Comparison of ENCODE assay signal across 8 mouse cellular contexts in genomic region chr5:123144746-123145590, GRCm38 (mm10). TPM values are rescaled to one million over a fixed set of nuclear protein-coding genes. Genes with fewer than 3 reads are reported as not detected.
DNase-seq lines count a peak whose midpoint lies in the region; ATAC-seq and TF ChIP-seq lines count a peak whose summit lies in the region.

No protein-coding gene starts in this region.

- peak overlapping the region; percentile 37 for H3K9ac ChIP-seq in hindbrain, postnatal 0 days (replicated peaks; ENCODE audit: low read length)

- no peak overlapping the region for H3K27ac ChIP-seq in kidney, adult 2 months (ENCODE audit: insufficient read depth, low read depth, low read length)
- H3K27ac ChIP-seq in hindbrain, postnatal 0 days: no peak overlapping the region
- peak overlapping the region; percentile 100 for H3K27ac ChIP-seq in midbrain, embryonic 10.5 days (replicated peaks)

- TF ChIP-seq POLR2A in kidney, adult 2 months (IDR thresholded peaks at IDR 0.05; ENCODE audit: low read depth, low read length): no peak

- no peak for DNase-seq in kidney, adult 2 months
- DNase-seq in kidney, adult 8-10 months: no peak
- DNase-seq in brain, adult 2 months (ENCODE audit: low read depth, low spot score): peak; percentile 46
- DNase-seq in hindbrain, postnatal 0 days (ENCODE audit: low spot score): no peak
- DNase-seq in midbrain, embryonic 10.5 days (ENCODE audit: low spot score): no peak
- DNase-seq in right cerebral cortex, adult 2 months (ENCODE audit: low spot score in 2 of 2): no peak
- DNase-seq in embryo, embryonic 10.5 days (ENCODE audit: low spot score): no peak
- no peak for DNase-seq in adrenal gland, postnatal 4 days (ENCODE audit: low spot score in 2 of 2)

- no peak for TF ChIP-seq CTCF in kidney, adult 2 months (conservative IDR thresholded peaks at IDR 0.05; ENCODE audit: insufficient read depth, insufficient read length, low read depth, low read length)
- TF ChIP-seq CTCF in hindbrain, postnatal 0 days (IDR thresholded peaks at IDR 0.05; ENCODE audit: low read depth): no peak

- H3K36me3 ChIP-seq in kidney, adult 2 months (ENCODE audit: control insufficient read depth, insufficient read depth, low read length): no peaks in the 10 kb centered on the region; the same call in 1 of the 2 replicates
- peaks cover 26% of the 10 kb centered on the region; the same call in 1 of the 2 replicates for H3K36me3 ChIP-seq in hindbrain, postnatal 0 days (ENCODE audit: insufficient read depth, low read length)
- H3K36me3 ChIP-seq in midbrain, embryonic 10.5 days: peaks cover 58% of the 10 kb centered on the region

- H3K9me3 ChIP-seq in hindbrain, postnatal 0 days (ENCODE audit: low read length): no peaks in the 10 kb centered on the region
- no peaks in the 10 kb centered on the region for H3K9me3 ChIP-seq in midbrain, embryonic 10.5 days (replicated peaks)

- peaks cover 12% of the 10 kb centered on the region; the same call in 1 of the 2 replicates for H3K4me1 ChIP-seq in kidney, adult 2 months (ENCODE audit: control insufficient read depth, insufficient read depth, low read length)
- peaks cover 15% of the 10 kb centered on the region; the same call in 1 of the 2 replicates for H3K4me1 ChIP-seq in hindbrain, postnatal 0 days (ENCODE audit: insufficient read depth, low read length)
- peaks cover 73% of the 10 kb centered on the region for H3K4me1 ChIP-seq in midbrain, embryonic 10.5 days

- 44% methylated on average over 20 of the region's 20 CpGs for WGBS in kidney, adult 2 months
- WGBS in hindbrain, postnatal 0 days: 30% methylated on average over 20 of the region's 20 CpGs
- 47% methylated on average over 20 of the region's 20 CpGs for WGBS in midbrain, embryonic 10.5 days

- no peaks in the 10 kb centered on the region for H3K27me3 ChIP-seq in kidney, adult 2 months (replicated peaks; ENCODE audit: control insufficient read depth, insufficient read depth, low read length)
- no peaks in the 10 kb centered on the region for H3K27me3 ChIP-seq in hindbrain, postnatal 0 days (ENCODE audit: insufficient read depth, low read length)
- no peaks in the 10 kb centered on the region for H3K27me3 ChIP-seq in midbrain, embryonic 10.5 days (ENCODE audit: low read depth, poor library complexity, severe bottlenecking)

- ATAC-seq in hindbrain, postnatal 0 days: no peak

- peak overlapping the region; percentile 99 for H3K4me2 ChIP-seq in hindbrain, postnatal 0 days (ENCODE audit: low read depth, low read length)

- H3K4me3 ChIP-seq in kidney, adult 2 months (ENCODE audit: insufficient read depth, low read depth, low read length): peak overlapping the region; percentile 6
- H3K4me3 ChIP-seq in hindbrain, postnatal 0 days (ENCODE audit: low read length): peak overlapping the region; percentile 78
- peak overlapping the region; percentile 99 for H3K4me3 ChIP-seq in midbrain, embryonic 10.5 days

RNA-seq across cellular contexts. Expression of gene Setd1b, which starts 3.0 kb away (rescaled TPM):
- 6.7 and 8.8 TPM in 2 replicates for polyA plus RNA-seq in kidney, adult 2 months (2012; rRNA removed)
- 4.8 TPM in 2 replicates for total RNA-seq in hindbrain, postnatal 0 days (2014; rRNA removed)
- 7.1 and 7.2 TPM in 2 replicates for polyA plus RNA-seq in hindbrain, postnatal 0 days (2015; fragmentation: Nextera tagmentation; extraction: Ambion mirVana)
- polyA plus RNA-seq in midbrain, embryonic 10.5 days (2016; fragmentation: Nextera tagmentation; extraction: Ambion mirVana): 7.4 and 7.9 TPM in 2 replicates
- total RNA-seq in adrenal gland, postnatal 4 days (2021): 10 to 100 TPM; 36.8 to 37.2 TPM

RNA-seq across cellular contexts. Expression of gene Rhof, which starts 12.5 kb away (rescaled TPM):
- 12.1 and 13.4 TPM in 2 replicates for polyA plus RNA-seq in kidney, adult 2 months (2012; rRNA removed)
- total RNA-seq in hindbrain, postnatal 0 days (2014; rRNA removed): 43.5 and 44.4 TPM in 2 replicates
- 36.6 and 36.8 TPM in 2 replicates for polyA plus RNA-seq in hindbrain, postnatal 0 days (2015; fragmentation: Nextera tagmentation; extraction: Ambion mirVana)
- 1.4 and 1.9 TPM in 2 replicates for polyA plus RNA-seq in midbrain, embryonic 10.5 days (2016; fragmentation: Nextera tagmentation; extraction: Ambion mirVana)
- 1 to 10 TPM; 1.8 TPM for total RNA-seq in adrenal gland, postnatal 4 days (2021)

RNA-seq across cellular contexts. Expression of gene Psmd9, which starts 24.2 kb away (rescaled TPM):
- 34.2 and 35.1 TPM in 2 replicates for polyA plus RNA-seq in kidney, adult 2 months (2012; rRNA removed)
- total RNA-seq in hindbrain, postnatal 0 days (2014; rRNA removed): 28.5 and 30.8 TPM in 2 replicates
- 86.1 and 87.2 TPM in 2 replicates for polyA plus RNA-seq in hindbrain, postnatal 0 days (2015; fragmentation: Nextera tagmentation; extraction: Ambion mirVana)
- 75.7 and 78.5 TPM in 2 replicates for polyA plus RNA-seq in midbrain, embryonic 10.5 days (2016; fragmentation: Nextera tagmentation; extraction: Ambion mirVana)
- 10 to 100 TPM; 36.0 to 36.5 TPM for total RNA-seq in adrenal gland, postnatal 4 days (2021)

RNA-seq across cellular contexts. Expression of gene Hpd, which starts 37.6 kb away (rescaled TPM):
- 418 and 439 TPM in 2 replicates for polyA plus RNA-seq in kidney, adult 2 months (2012; rRNA removed)
- total RNA-seq in hindbrain, postnatal 0 days (2014; rRNA removed): not detected in 2 replicates
- not detected in 2 replicates for polyA plus RNA-seq in hindbrain, postnatal 0 days (2015; fragmentation: Nextera tagmentation; extraction: Ambion mirVana)
- polyA plus RNA-seq in midbrain, embryonic 10.5 days (2016; fragmentation: Nextera tagmentation; extraction: Ambion mirVana): not detected in 2 replicates
- total RNA-seq in adrenal gland, postnatal 4 days (2021): 10 to 100 TPM in 1 of 2 experiments, 1 to 10 TPM in 1; 2.2 to 48.2 TPM

Comparison
In these comparisons a context has a peak if more than half of its experiments do, and no peak if none do; other contexts are left out.
1. H3K4me3 ChIP-seq: peak in every context shown above with its lines; median percentile 99 in midbrain, embryonic 10.5 days; 78 in hindbrain, postnatal 0 days; 6 in kidney, adult 2 months.